Mouse (Mus musculus): Measurements from ENCODE around the gene Fkbp9. TPM values are rescaled to one million over a fixed set of nuclear protein-coding genes. Genes with fewer than 3 reads are reported as not detected.

The Fkbp9 gene
- polyA plus RNA-seq (2015; fragmentation: Nextera tagmentation; extraction: Ambion mirVana), result 44.7 and 46.4 TPM in 2 replicates

GRCm38 (mm10) chr6:56831697-56832406 is at the start of gene Fkbp9:
Gene Fkbp9, plus strand, starts transcription at chr6:56832059.

GRCm38 (mm10) chr6:56797311-56798151 is 34.3 kb upstream of the Fkbp9 start, which contains the start of gene Kbtbd2:
Gene Kbtbd2, minus strand, starts transcription at chr6:56797813.

GRCm38 (mm10) chr6:56923726-56924707 is 92.2 kb downstream of the Fkbp9 start, which contains the start of the genes Nt5c3 and Vmn1r4:
Gene Nt5c3, minus strand, starts transcription at chr6:56923932.
Gene Vmn1r4, plus strand, starts transcription at chr6:56924015.

Other genes starting within 250 kb of the Fkbp9 start
- 84.9 and 106 TPM in 2 replicates for gene Lsm5, start 127.3 kb upstream of the Fkbp9 start, polyA plus RNA-seq (2015; fragmentation: Nextera tagmentation; extraction: Ambion mirVana)
- gene Avl9, start 117.2 kb upstream of the Fkbp9 start, polyA plus RNA-seq (2015; fragmentation: Nextera tagmentation; extraction: Ambion mirVana), result 15.6 and 16.6 TPM in 2 replicates
- gene Kbtbd2, start 34.2 kb upstream of the Fkbp9 start, polyA plus RNA-seq (2015; fragmentation: Nextera tagmentation; extraction: Ambion mirVana), result 18.2 and 20.2 TPM in 2 replicates
- 136 and 147 TPM in 2 replicates for gene Nt5c3, start 91.9 kb downstream of the Fkbp9 start, polyA plus RNA-seq (2015; fragmentation: Nextera tagmentation; extraction: Ambion mirVana)
- 0.43 and 0.45 TPM in 2 replicates for gene Vmn1r4, start 92.0 kb downstream of the Fkbp9 start, polyA plus RNA-seq (2015; fragmentation: Nextera tagmentation; extraction: Ambion mirVana)
- gene Vmn1r5, start 138.2 kb downstream of the Fkbp9 start, polyA plus RNA-seq (2015; fragmentation: Nextera tagmentation; extraction: Ambion mirVana), result not detected in 2 replicates
- gene Vmn1r6, start 165.2 kb downstream of the Fkbp9 start, polyA plus RNA-seq (2015; fragmentation: Nextera tagmentation; extraction: Ambion mirVana), result not detected in 2 replicates
- gene Vmn1r7, start 193.3 kb downstream of the Fkbp9 start, polyA plus RNA-seq (2015; fragmentation: Nextera tagmentation; extraction: Ambion mirVana), result not detected in 2 replicates
- not detected in 2 replicates for gene Vmn1r8, start 200.2 kb downstream of the Fkbp9 start, polyA plus RNA-seq (2015; fragmentation: Nextera tagmentation; extraction: Ambion mirVana)
- not detected in 2 replicates for gene Vmn1r9, start 234.7 kb downstream of the Fkbp9 start, polyA plus RNA-seq (2015; fragmentation: Nextera tagmentation; extraction: Ambion mirVana)